Mouse (Mus musculus): ENCODE data around the gene Tssc4. TPM values are rescaled to one million over a fixed set of nuclear protein-coding genes. Genes with fewer than 3 reads are reported as not detected.

The Tssc4 gene
- polyA plus RNA-seq, 1 experiment from 2014 or later: 82.4 TPM

GRCm38 (mm10) chr7:143049331-143049730, 19.7 kb upstream of the Tssc4 start:
- 79% methylated on average over 3 of the region's 3 CpGs for WGBS
- Histone ChIP-seq H3K27ac (replicated peaks) (no peak overlapping the region), H3K4me2 (no peak overlapping the region), H3K9ac (no peak overlapping the region), H3K4me3 (no peak overlapping the region), H3K27me3 (no peaks in the 10 kb centered on the region), H3K36me3 (no peaks in the 10 kb centered on the region), H3K4me1 (replicated peaks) (peaks cover 23% of the 10 kb centered on the region), H3K9me3 (no peaks in the 10 kb centered on the region)
- ATAC-seq (ENCODE audit: low read depth): no peak

DNA sequence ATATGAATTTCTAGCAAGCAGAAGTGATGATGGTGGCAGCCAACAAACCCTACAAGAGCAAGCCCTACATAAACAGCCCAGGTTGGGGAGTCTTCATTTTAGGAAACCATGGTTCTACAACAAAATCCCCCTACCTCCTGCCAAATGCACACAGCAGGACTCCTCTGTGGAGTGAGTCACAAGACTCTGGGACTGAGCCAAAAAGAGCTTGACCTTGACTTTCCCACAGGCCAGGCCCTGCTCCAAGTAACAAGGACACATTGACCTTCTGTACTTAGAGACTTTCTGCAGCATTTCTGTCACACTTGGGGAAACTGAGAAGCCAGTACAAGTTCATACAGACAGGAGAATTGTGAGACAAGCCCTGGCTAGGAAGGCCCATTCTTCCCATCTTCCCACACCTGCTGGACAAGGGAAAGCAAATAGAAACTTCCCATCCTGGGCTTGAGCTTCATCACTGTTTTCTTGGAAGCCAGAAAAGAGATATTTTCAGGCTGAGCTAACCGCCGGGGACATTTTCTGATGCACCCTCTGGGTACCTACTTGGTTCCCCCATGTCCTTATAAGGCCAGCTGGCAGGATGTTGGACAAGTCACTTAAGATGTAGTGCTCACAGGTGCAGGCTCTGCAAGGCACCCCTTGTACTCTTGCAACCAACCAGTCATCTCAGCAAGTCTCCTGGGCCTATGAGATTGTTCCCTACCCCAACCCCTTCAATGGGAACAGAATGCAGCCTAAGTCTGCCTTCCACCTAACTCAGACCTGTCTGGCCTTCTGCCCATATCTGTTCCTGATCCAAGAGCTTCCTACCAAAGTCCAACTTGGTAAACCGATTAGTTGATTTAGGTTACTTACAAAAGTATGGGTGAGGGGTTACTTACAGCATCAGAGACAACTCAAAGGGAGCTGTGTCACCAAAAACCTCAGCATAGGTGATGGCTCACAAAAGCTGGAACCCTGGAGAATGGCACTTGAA, 18.9 kb upstream of the Tssc4 start:
- 98% methylated on average over 3 of the region's 3 CpGs for WGBS

GRCm38 (mm10) chr7:143051316-143051715, 17.7 kb upstream of the Tssc4 start:
- Histone ChIP-seq H3K9me3 (no peaks in the 10 kb centered on the region), H3K4me3 (no peak overlapping the region), H3K27ac (replicated peaks) (no peak overlapping the region), H3K4me2 (no peak overlapping the region), H3K4me1 (replicated peaks) (peaks cover 43% of the 10 kb centered on the region), H3K9ac (no peak overlapping the region), H3K27me3 (no peaks in the 10 kb centered on the region), H3K36me3 (no peaks in the 10 kb centered on the region)
- ATAC-seq (ENCODE audit: low read depth): no peak
- 75% methylated on average over 2 of the region's 2 CpGs for WGBS

More for the DNA sequence above, 18.9 kb upstream of the Tssc4 start:
- ATAC-seq (ENCODE audit: low read depth): no peak
- no peaks in the 10 kb centered on the region for H3K27me3 ChIP-seq
- H3K9ac ChIP-seq: no peak overlapping the region
- H3K4me1 ChIP-seq (replicated peaks): peaks cover 31% of the 10 kb centered on the region
- no peak overlapping the region for H3K4me2 ChIP-seq
- H3K36me3 ChIP-seq: no peaks in the 10 kb centered on the region
- H3K27ac ChIP-seq (replicated peaks): no peak overlapping the region
- no peaks in the 10 kb centered on the region for H3K9me3 ChIP-seq
- no peak overlapping the region for H3K4me3 ChIP-seq

DNA sequence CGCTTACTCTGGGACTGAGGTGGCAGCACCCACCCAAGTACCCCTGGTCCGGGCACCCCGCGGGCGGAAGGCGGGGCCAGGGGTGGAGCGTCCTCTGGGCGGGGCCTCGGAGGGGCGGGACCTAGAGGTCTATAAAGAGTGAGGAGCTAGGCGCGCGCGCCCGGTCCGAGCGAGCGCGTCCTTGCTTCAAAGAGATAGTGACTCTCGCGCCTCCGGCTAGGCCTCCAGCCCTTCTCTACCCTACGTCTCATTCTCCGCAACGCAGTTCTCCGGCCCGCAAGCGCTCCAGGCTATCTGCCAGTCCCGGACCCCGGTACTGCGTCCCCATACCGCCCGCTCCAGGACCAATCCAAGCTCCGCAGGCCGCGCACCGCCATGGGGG, 16.4 kb upstream of the Tssc4 start, which contains the start of gene Cd81:
TSS of gene Cd81 (plus strand) at position 114 of the 382 bp plus-strand sequence.
- peak; percentile 81 for ATAC-seq (ENCODE audit: low read depth)
- H3K4me2 ChIP-seq: peak within 1 kb of the TSS; percentile 86
- H3K9ac ChIP-seq: peak within 1 kb of the TSS; percentile 97
- peak within 1 kb of the TSS; percentile 96 for H3K4me3 ChIP-seq
- H3K9me3 ChIP-seq: no peaks in the 10 kb centered on the region
- H3K27me3 ChIP-seq: no peaks in the 10 kb centered on the region
- H3K4me1 ChIP-seq (replicated peaks): peaks cover 56% of the 10 kb centered on the region
- under 1% methylated on average over 37 of the region's 37 CpGs for WGBS
- H3K27ac ChIP-seq (replicated peaks): peak within 1 kb of the TSS; percentile 89
- no peaks in the 10 kb centered on the region for H3K36me3 ChIP-seq

DNA sequence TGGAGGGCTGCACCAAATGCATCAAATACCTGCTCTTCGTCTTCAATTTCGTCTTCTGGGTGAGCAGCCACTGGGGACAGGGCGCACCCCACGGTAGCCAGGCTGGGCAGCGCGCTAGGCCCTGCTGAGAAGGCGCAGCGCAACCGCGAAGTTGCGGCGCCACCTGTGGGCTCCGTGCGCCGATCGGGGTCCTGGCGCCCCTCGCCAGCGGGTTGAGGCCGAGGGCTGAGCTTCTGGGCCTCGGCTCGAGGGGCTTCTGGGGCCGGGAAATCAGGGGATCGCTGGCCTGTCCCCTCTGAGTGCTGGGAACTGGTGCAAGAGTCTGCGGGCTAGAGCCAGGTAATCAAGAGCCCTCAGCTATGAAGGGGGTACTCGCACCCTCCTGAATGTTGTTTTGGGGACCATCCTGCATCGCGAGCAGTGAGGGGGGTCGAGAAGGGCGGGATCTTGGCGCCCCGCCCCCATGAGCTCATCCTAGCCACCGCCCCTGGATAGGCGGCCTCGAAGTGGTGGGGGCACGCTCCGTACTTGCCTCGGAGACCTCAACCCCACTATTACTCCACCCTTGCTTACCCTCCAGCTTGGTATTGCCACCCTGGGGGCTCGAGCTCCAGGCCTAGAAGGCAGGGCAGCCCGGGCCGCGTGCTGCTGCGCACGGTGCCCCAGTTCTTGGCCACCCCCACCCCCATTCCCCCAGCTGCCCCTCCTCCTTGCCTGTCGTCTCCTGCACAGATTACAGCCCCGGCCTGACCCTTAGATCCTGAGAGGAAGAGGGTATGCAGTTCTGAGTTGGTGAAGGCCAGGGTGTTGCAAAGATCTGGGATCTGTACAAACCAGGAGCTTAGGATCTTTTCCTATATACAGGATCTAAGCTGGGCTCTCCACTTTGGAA, 15.8 kb upstream of the Tssc4 start:
- Histone ChIP-seq H3K4me2 (peak overlapping the region; percentile 86), H3K9me3 (no peaks in the 10 kb centered on the region), H3K27ac (replicated peaks) (peak overlapping the region; percentile 89), H3K27me3 (no peaks in the 10 kb centered on the region), H3K4me3 (peak overlapping the region; percentile 96), H3K36me3 (no peaks in the 10 kb centered on the region), H3K4me1 (replicated peaks) (peaks cover 62% of the 10 kb centered on the region), H3K9ac (peak overlapping the region; percentile 97)
- ATAC-seq (ENCODE audit: low read depth): peak; percentile 79
- WGBS: under 1% methylated on average over 37 of the region's 46 CpGs

DNA sequence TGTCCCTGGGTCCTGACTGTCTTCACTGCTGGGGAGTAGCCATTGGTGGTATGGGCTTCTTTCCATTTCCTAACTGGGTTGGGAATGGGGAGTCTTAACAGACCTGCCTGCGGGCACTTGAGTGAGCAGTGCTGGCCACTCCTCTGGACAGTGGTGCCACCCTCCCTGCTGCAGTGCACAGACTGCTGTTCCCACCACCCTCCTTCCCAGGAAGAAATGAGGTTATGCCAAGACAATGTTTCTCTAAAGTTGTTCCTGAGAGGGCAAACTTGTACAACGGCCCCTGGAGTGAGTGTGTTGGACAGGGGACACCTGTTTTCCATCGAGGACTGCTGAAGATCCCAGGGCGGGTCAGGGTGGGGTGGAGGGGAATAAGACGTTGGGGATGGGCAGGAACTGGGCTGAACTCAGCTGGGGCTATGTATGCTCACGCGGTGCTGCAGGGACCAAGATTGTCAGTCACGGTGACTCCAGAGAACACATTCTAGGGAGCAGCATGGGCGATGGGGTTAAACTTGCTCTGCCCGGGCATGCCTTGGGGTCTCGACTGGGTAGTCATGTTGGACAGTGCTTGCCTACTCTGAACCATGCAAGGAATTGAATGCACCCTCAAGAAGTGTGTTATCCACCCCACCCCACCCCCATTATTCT, 15.0 kb upstream of the Tssc4 start:
- H3K27me3 ChIP-seq: no peaks in the 10 kb centered on the region
- WGBS: 68% methylated on average over 11 of the region's 11 CpGs
- no peaks in the 10 kb centered on the region for H3K9me3 ChIP-seq
- peaks cover 70% of the 10 kb centered on the region for H3K4me1 ChIP-seq (replicated peaks)
- H3K36me3 ChIP-seq: no peaks in the 10 kb centered on the region
- H3K9ac ChIP-seq: peak overlapping the region; percentile 97
- H3K4me3 ChIP-seq: peak overlapping the region; percentile 96
- no peak for ATAC-seq (ENCODE audit: low read depth)
- peak overlapping the region; percentile 86 for H3K4me2 ChIP-seq
- H3K27ac ChIP-seq (replicated peaks): peak overlapping the region; percentile 89; the same call in 1 of the 2 replicates

DNA sequence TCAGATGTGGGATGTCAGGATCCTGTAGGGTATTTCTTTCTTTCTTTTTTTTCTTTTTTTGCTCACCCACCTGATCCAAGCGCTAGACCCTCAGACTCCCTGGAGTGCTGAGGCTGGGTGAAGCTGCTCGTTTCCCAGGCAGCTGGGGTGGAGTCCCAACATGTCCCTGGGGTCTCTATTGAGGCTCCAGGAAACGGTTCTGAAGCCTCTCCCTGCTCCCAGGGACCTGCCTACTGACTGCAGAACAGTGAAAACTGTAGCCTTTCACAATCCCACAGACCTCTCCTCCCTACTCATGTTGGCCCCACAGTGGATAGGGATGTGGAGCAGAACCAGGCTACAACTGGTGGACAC, 14.5 kb upstream of the Tssc4 start:
- Histone ChIP-seq H3K4me3 (peak overlapping the region; percentile 96), H3K27me3 (no peaks in the 10 kb centered on the region), H3K9ac (peak overlapping the region; percentile 97), H3K27ac (replicated peaks) (no peak overlapping the region), H3K4me2 (peak overlapping the region; percentile 86), H3K4me1 (replicated peaks) (peaks cover 74% of the 10 kb centered on the region), H3K9me3 (no peaks in the 10 kb centered on the region), H3K36me3 (no peaks in the 10 kb centered on the region)
- 38% methylated on average over 3 of the region's 3 CpGs for WGBS
- no peak for ATAC-seq (ENCODE audit: low read depth)

- ATAC-seq (ENCODE audit: low read depth): no peak
- no peaks in the 10 kb centered on the region for H3K27me3 ChIP-seq
- peaks cover 76% of the 10 kb centered on the region for H3K4me1 ChIP-seq (replicated peaks)
- H3K4me3 ChIP-seq: peak overlapping the region; percentile 96
- H3K27ac ChIP-seq (replicated peaks): no peak overlapping the region
- H3K9me3 ChIP-seq: no peaks in the 10 kb centered on the region
- 90% methylated on average over 3 of the region's 3 CpGs for WGBS
- peak overlapping the region; percentile 86 for H3K4me2 ChIP-seq
- H3K36me3 ChIP-seq: 0 out of 2 replicates have a peak, but pooled peaks cover 2% of the 10 kb centered on the region
- peak overlapping the region; percentile 97 for H3K9ac ChIP-seq
These were observed 14.0 kb upstream of the Tssc4 start for GRCm38 (mm10) chr7:143055001-143055400.

DNA sequence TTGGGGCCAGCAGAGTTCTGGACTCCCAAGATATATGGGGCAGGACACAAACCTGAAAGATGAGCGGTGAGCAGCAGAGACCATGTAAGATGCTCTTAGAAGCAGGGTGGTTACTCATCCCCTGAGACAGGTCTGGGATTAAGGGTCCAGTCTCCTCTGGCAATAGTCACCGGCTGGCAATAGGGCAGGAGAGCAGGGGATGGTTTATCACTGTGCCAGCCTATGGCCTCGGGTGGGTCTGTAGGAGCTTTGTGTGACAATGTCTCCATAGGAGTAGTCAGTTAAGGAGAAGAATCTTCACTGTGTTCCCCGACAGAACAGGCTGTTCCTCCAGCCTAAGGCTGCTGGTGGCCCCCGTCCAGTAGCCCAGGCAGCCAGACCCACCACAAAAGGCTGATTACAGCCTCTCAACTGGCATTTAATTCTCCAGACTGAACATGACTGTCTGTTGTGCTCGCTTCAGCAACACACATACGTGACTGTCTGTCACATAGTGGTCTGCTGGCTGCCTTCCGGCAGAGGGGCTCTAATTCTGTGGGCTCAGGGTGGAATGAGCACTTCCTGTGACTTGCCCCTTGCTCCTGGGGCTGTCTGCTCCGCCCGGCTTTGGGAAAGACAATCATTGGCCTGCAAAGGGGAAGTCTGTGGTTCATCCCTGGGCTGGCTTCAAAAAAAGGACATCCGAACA, 13.4 kb upstream of the Tssc4 start:
- Histone ChIP-seq H3K27ac (replicated peaks) (0 out of 2 replicates have a peak overlapping the region, but pooled peaks have one; percentile 14), H3K4me1 (replicated peaks) (peaks cover 79% of the 10 kb centered on the region), H3K27me3 (no peaks in the 10 kb centered on the region), H3K9me3 (no peaks in the 10 kb centered on the region), H3K4me3 (peak overlapping the region; percentile 96), H3K36me3 (0 out of 2 replicates have a peak, but pooled peaks cover 7% of the 10 kb centered on the region), H3K4me2 (peak overlapping the region; percentile 86), H3K9ac (peak overlapping the region; percentile 97)
- no peak for ATAC-seq (ENCODE audit: low read depth)
- WGBS: 78% methylated on average over 11 of the region's 11 CpGs

DNA sequence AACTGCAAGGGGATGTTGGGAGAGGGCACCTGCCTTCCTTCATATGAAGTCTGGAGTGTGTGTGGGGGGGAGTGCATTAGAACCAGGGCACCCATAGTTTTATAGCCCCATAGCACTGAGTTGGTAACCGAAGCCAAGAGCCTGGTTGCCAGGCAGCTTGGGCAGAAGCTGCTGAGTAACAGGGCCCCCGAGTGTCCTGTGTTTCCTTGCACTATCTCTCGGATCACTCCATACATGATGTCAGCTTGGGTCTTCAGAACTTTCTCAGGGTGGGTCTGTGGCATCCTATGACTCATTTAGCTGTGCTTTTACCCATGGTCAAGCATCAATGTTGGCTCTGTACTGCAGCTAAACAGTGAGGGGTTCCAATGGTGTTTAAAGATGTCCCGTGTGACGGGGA, 12.0 kb upstream of the Tssc4 start:
- 89% methylated on average over 5 of the region's 5 CpGs for WGBS
- no peaks in the 10 kb centered on the region for H3K9me3 ChIP-seq
- no peak overlapping the region for H3K4me2 ChIP-seq
- ATAC-seq (ENCODE audit: low read depth): no peak
- H3K27me3 ChIP-seq: no peaks in the 10 kb centered on the region
- no peak overlapping the region for H3K27ac ChIP-seq (replicated peaks)
- no peak overlapping the region for H3K9ac ChIP-seq
- H3K4me1 ChIP-seq (replicated peaks): peaks cover 74% of the 10 kb centered on the region
- H3K4me3 ChIP-seq: no peak overlapping the region
- H3K36me3 ChIP-seq: peaks cover 8% of the 10 kb centered on the region; the same call in 1 of the 2 replicates

GRCm38 (mm10) chr7:143057667-143058220, 11.3 kb upstream of the Tssc4 start:
- Histone ChIP-seq H3K4me2 (no peak overlapping the region), H3K9me3 (no peaks in the 10 kb centered on the region), H3K27me3 (no peaks in the 10 kb centered on the region), H3K9ac (no peak overlapping the region), H3K36me3 (peaks cover 15% of the 10 kb centered on the region), H3K27ac (replicated peaks) (peak overlapping the region; percentile 46), H3K4me3 (no peak overlapping the region), H3K4me1 (replicated peaks) (peaks cover 68% of the 10 kb centered on the region)
- no peak for ATAC-seq (ENCODE audit: low read depth)
- WGBS: 81% methylated on average over 9 of the region's 9 CpGs

Measured in neural tube, embryonic 13.5 days (tissue).